Mouse (Mus musculus) ES-Bruce4 (cell line): ENCODE data around the gene Dtx1.

Source experiments
- CTCF ChIP-seq: IDR thresholded peaks from one replicate; pipeline ENCODE4 v1.8.1; 2011; ENCODE audit warnings: low read depth, low read length
- EP300 ChIP-seq: IDR thresholded peaks from 2 replicates; pipeline ENCODE4 v1.6.1; 2011; ENCODE audit warnings: low read depth, low read length; ENCODE audit not compliant: insufficient read depth
- POLR2A ChIP-seq: IDR thresholded peaks from one replicate; pipeline ENCODE4 v1.8.1; 2011; ENCODE audit warnings: low read length; ENCODE audit not compliant: insufficient read depth

DNA sequence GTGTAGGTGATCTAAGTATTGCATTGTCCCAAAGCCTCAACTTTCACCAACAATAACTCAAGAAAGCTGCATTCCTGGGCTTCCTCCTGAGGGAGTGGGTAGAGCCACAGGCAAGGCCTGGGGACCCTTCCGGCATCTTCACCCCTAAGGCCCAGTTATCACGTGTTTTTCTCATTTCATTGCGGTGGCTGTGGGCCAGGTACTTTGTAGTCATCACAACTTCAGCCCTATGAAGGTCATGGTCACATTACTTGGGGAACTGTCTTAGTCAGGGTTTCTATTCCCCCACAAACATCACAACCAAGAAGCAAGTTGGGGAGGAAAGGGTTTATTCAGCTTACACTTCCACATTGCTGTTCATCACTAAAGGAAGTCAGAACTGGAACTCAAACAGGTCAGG, 41.1 kb upstream of the Dtx1 start:
- no peak for TF ChIP-seq POLR2A
- no peak for TF ChIP-seq EP300
- no peak for TF ChIP-seq CTCF
